Mouse (Mus musculus): ENCODE data around the gene 2310009B15Rik. TPM values are rescaled to one million over a fixed set of nuclear protein-coding genes. Genes with fewer than 3 reads are reported as not detected.
A peak's percentile ranks its signal among the peaks of the same experiment; 100 is the strongest.

The 2310009B15Rik gene
- total RNA-seq, 1 experiment from 2014 or later: 6.6 TPM

- ATAC-seq (replicated peaks; ENCODE audit: low read depth, poor library complexity, severe bottlenecking): peak; percentile 38
Measured at GRCm38 (mm10) chr1:138843361-138844091, 13.1 kb downstream of the 2310009B15Rik start.

DNA sequence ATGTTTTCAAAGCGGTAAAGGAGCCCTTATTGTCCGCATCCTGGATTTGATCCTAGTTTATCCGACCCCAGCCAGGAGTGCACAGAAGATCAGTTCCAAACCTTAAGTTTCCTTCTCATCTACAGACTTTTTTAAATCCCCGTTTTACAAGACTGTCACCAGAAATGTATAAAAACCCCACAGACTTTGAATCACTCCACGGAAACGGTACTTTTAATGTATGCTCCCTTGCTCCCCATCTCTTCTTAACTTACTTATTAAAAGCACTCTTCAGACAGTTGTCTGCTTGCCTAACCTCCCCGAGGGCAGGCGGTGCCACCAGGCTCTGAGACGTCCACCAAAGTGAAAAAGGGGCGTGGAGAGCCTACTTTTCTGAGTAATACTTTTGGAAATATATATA, 13.9 kb downstream of the 2310009B15Rik start:
- ATAC-seq (replicated peaks; ENCODE audit: low read depth, poor library complexity, severe bottlenecking): no peak

DNA sequence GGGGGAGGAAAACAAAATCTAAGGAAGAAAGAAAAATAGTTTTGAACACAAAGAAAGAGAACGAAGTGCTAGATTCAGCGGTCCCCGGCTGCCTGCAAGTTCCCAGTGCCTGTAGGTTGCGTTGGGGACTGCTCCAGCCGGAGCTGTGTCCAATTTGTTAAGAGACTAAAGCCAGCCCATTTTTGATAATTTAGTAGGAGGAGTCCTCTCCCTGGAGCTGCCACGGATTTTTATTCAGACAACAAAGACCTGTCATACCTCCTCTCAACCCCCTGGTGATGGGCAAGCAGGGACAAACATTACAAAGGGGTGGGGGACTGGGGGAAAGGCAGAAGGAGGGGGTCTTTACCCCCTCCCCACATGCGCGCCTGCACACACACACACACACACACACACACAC, 14.3 kb downstream of the 2310009B15Rik start:
- ATAC-seq (replicated peaks; ENCODE audit: low read depth, poor library complexity, severe bottlenecking): 0 out of 2 replicates have a peak, but pooled peaks have one; percentile 24

- ATAC-seq (replicated peaks; ENCODE audit: low read depth, poor library complexity, severe bottlenecking): peak; percentile 15; the same call in 1 of the 2 replicates
Measured at GRCm38 (mm10) chr1:138841306-138842095, 15.2 kb downstream of the 2310009B15Rik start.

GRCm38 (mm10) chr1:138840440-138841305, 16.0 kb downstream of the 2310009B15Rik start:
- ATAC-seq (replicated peaks; ENCODE audit: low read depth, poor library complexity, severe bottlenecking): no peak

DNA sequence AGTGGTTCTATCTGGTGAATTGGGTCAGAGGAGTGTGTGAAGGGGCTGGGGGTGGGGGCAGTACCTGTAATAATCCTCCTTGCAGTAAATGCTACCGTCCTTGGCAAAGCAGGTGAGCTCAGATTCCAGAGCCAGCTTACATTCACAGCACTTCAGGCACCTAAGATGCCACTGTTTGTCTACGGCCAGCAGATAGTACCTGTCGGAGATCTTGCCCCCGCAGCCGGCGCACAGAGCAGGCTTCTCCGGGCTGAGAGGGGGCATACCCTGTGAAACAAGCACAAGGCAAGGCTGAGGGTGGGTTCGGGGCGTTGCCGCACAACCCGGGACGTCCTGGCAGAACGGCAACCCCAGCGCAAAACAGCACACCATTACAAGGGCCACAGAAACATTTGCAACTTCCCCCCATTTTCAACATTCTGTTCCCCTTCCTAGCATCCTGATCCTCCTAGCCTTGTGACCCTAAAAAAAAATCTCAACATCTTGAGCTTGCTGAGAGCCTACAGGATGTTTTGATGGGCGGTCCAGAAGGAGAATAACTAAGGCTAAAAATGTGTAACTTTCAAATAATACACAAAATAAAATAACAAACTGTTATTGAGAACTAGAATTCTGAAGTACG, 16.7 kb downstream of the 2310009B15Rik start:
- ATAC-seq (replicated peaks; ENCODE audit: low read depth, poor library complexity, severe bottlenecking): no peak

GRCm38 (mm10) chr1:138839291-138839690, 17.4 kb downstream of the 2310009B15Rik start:
- no peak for ATAC-seq (replicated peaks; ENCODE audit: low read depth, poor library complexity, severe bottlenecking)

GRCm38 (mm10) chr1:138837786-138838743, 18.6 kb downstream of the 2310009B15Rik start:
- no peak for ATAC-seq (replicated peaks; ENCODE audit: low read depth, poor library complexity, severe bottlenecking)

DNA sequence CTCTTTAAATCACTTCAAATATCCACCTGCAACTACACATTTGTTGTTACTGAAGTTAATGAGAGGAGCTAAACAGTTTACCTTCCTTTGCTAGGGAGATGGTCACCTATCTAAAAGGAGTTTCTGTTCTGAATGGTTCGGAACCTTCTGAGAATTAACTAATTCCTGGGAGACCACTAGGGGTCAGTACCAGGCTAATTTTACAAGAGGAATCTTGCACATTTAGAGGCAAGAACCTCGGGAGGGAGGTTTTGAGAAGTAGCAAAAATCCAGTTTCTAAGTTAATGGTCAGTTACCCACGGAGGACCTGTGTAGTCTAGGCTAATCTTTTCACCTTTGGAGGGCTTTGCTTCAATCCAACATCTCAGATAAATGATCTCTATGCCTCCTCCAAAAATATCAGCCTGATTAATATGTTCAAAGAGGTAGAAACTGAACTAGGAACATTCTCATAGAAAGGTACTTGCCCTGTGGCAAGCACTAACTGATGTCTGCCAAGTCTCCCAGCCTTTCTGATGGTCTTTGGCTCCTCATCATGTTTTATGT, 21.2 kb downstream of the 2310009B15Rik start:
- ATAC-seq (replicated peaks; ENCODE audit: low read depth, poor library complexity, severe bottlenecking): peak; percentile 48

GRCm38 (mm10) chr1:138831309-138831708, 25.3 kb downstream of the 2310009B15Rik start:
- peak; percentile 96 for ATAC-seq (replicated peaks; ENCODE audit: low read depth, poor library complexity, severe bottlenecking)

DNA sequence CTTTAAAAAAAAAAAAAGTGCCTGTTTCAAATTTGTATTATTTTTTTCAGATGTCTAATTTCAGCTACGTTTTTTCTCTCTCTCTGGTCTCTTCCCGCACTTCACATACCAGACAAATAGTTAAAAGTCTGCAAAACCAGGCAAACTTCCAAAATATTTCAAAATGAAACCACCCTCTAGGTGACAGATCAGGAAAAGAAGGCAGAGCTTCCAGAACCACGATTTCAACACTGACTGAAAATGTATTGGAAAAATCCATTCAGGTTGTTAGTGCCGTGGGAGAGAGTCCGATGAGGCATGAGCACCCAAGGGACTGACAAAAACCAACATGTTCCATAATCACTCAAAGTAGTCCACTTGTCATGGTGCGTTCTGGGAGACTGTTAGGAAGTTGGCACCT, 29.8 kb downstream of the 2310009B15Rik start:
- ATAC-seq (replicated peaks; ENCODE audit: low read depth, poor library complexity, severe bottlenecking): no peak

DNA sequence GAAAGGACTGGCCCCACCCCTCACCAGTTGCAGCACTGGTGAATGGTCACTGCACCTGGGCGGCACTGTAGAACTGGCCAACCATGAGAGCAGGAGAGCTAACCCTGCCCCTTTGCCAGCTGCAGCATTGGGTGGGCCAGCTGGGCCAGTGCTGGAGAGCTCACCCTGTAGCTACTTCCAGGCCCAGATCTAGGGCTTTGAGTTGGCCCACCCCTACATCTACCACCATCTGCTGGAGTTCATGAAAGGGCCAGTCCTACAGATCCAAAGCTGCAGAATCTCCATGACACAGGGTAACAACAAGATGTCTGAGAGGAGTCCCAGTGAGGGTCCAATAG, 33.7 kb downstream of the 2310009B15Rik start:
- ATAC-seq (replicated peaks; ENCODE audit: low read depth, poor library complexity, severe bottlenecking): no peak

DNA sequence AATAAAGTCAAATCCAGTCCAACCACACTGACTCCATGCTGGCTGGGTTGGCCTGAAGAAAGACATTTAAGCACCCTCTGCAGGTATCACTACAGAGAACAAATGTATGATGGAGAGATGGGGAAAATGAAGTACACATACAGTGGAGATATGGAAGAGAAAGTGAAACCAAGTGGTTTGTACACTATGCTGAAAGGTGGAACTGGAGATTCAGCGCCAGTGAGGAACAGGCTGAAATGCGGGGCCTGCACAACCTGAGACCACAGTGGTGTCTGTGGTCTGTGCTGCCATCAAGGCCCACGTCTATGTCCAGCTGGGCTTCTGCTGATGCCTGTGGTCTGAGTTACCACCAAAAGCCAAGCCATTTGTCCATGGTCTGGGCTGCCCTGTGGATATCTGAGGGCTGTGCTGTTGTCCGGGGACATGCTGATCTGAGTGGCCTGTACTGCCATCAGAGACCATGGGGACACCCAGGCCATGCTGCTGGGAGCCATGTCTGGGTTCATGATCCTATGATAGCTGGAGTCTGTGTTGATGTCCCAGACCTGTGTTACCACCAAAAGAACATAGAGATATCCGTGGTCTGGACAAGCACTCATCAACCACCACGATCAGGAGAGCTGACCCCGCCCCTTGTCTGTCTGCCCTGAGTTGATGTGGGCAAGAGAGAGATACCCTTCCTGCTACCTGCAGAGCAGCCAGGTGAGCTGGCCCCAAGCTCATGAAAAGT, 34.2 kb downstream of the 2310009B15Rik start:
- ATAC-seq (replicated peaks; ENCODE audit: low read depth, poor library complexity, severe bottlenecking): peak; percentile 87

Other genes with a start within 250 kb of the 2310009B15Rik start
- 27.0 and 30.5 TPM in 2 replicates for gene Nek7, start 236.7 kb downstream of the 2310009B15Rik start, total RNA-seq (2017)
- gene Lhx9, start 8.3 kb downstream of the 2310009B15Rik start, total RNA-seq (2017): 0.23 TPM in 1 of 2 replicates, not detected in the other
- gene Dennd1b, start 106.6 kb upstream of the 2310009B15Rik start, total RNA-seq (2017): 20.9 and 25.1 TPM in 2 replicates